Mouse (Mus musculus): Measurements from ENCODE around the gene Pla2g15.

GRCm38 (mm10) chr8:106135672-106136071 lies 14.5 kb upstream of the Pla2g15 start:
- TF ChIP-seq CTCF (IDR thresholded peaks at IDR 0.05; ENCODE audit: extremely low read depth, insufficient read length, insufficient replicate concordance, low read depth, low read length) (no peak), POLR2A (IDR thresholded peaks at IDR 0.05; ENCODE audit: low read depth, low read length) (no peak)
